Mouse (Mus musculus): ENCODE measurements around the gene Adamts9. TPM values are rescaled to one million over a fixed set of nuclear protein-coding genes. Genes with fewer than 3 reads are reported as not detected.

The Adamts9 gene
- total and polyA plus RNA-seq, 3 experiments, result 0.27 TPM; not detected in 2

GRCm38 (mm10) chr6:92779935-92780205 is 163.4 kb downstream of the Adamts9 start:
- Histone ChIP-seq H3K4me1 (ENCODE audit: insufficient read depth, low read depth, low read length) (no peaks in the 10 kb centered on the region), H3K4me3 (ENCODE audit: low read depth, low read length) (no peak overlapping the region), H3K27me3 (ENCODE audit: insufficient read depth, low read length) (no peaks in the 10 kb centered on the region), H3K9me3 (replicated peaks) (peaks cover 26% of the 10 kb centered on the region), H3K36me3 (replicated peaks) (no peaks in the 10 kb centered on the region)
- TF ChIP-seq GATA2 (IDR thresholded peaks at IDR 0.05; ENCODE audit: borderline replicate concordance, low read depth, low read length) (no peak), POLR2AphosphoS5 (IDR thresholded peaks at IDR 0.05; ENCODE audit: insufficient replicate concordance, low read depth, low read length) (no peak), CTCF (IDR thresholded peaks at IDR 0.05; ENCODE audit: low read depth, low read length) (no peak), GATA1 (IDR thresholded peaks at IDR 0.05; ENCODE audit: borderline replicate concordance, low read length) (no peak)
- no peak for DNase-seq (ENCODE audit: low spot score)
- no peak for ATAC-seq (ENCODE audit: extremely low read depth, insufficient number of reproducible peaks, low FRiP score, poor library complexity, severe bottlenecking)

GRCm38 (mm10) chr6:92779140-92779934 is 164.0 kb downstream of the Adamts9 start:
- Histone ChIP-seq H3K4me3 (ENCODE audit: low read depth, low read length) (no peak overlapping the region), H3K9me3 (replicated peaks) (peaks cover 22% of the 10 kb centered on the region), H3K27me3 (ENCODE audit: insufficient read depth, low read length) (no peaks in the 10 kb centered on the region), H3K36me3 (replicated peaks) (no peaks in the 10 kb centered on the region), H3K4me1 (ENCODE audit: insufficient read depth, low read depth, low read length) (no peaks in the 10 kb centered on the region)
- DNase-seq (ENCODE audit: low spot score) (no peak), ATAC-seq (ENCODE audit: extremely low read depth, insufficient number of reproducible peaks, low FRiP score, poor library complexity, severe bottlenecking) (no peak)
- no peak for TF ChIP-seq GATA1 (IDR thresholded peaks at IDR 0.05; ENCODE audit: borderline replicate concordance, low read length)
- no peak for TF ChIP-seq TAL1 (conservative IDR thresholded peaks at IDR 0.05; ENCODE audit: low read depth, low read length)
- TF ChIP-seq CTCF (IDR thresholded peaks at IDR 0.05; ENCODE audit: low read depth, low read length), result no peak
- TF ChIP-seq POLR2AphosphoS5 (IDR thresholded peaks at IDR 0.05; ENCODE audit: insufficient replicate concordance, low read depth, low read length), result no peak
- TF ChIP-seq GATA2 (IDR thresholded peaks at IDR 0.05; ENCODE audit: borderline replicate concordance, low read depth, low read length), result no peak

- Histone ChIP-seq H3K9me3 (replicated peaks) (peaks cover 17% of the 10 kb centered on the region), H3K36me3 (replicated peaks) (no peaks in the 10 kb centered on the region), H3K4me1 (ENCODE audit: insufficient read depth, low read depth, low read length) (no peaks in the 10 kb centered on the region), H3K4me3 (ENCODE audit: low read depth, low read length) (no peak overlapping the region), H3K27me3 (ENCODE audit: insufficient read depth, low read length) (no peaks in the 10 kb centered on the region)
- no peak for ATAC-seq (ENCODE audit: extremely low read depth, insufficient number of reproducible peaks, low FRiP score, poor library complexity, severe bottlenecking)
- TF ChIP-seq GATA2 (IDR thresholded peaks at IDR 0.05; ENCODE audit: borderline replicate concordance, low read depth, low read length) (no peak), CTCF (IDR thresholded peaks at IDR 0.05; ENCODE audit: low read depth, low read length) (0 out of 2 replicates have a peak, but pooled peaks have one; percentile 15)
- DNase-seq (ENCODE audit: low spot score), result no peak
Measured at GRCm38 (mm10) chr6:92776356-92776755, 166.9 kb downstream of the Adamts9 start.

GRCm38 (mm10) chr6:92762372-92762771 is 180.9 kb downstream of the Adamts9 start:
- TF ChIP-seq POLR2AphosphoS5 (IDR thresholded peaks at IDR 0.05; ENCODE audit: insufficient replicate concordance, low read depth, low read length), result no peak
- TF ChIP-seq GATA1 (IDR thresholded peaks at IDR 0.05; ENCODE audit: borderline replicate concordance, low read length), result no peak
- TF ChIP-seq TAL1 (conservative IDR thresholded peaks at IDR 0.05; ENCODE audit: low read depth, low read length), result no peak
- no peak for TF ChIP-seq CTCF (IDR thresholded peaks at IDR 0.05; ENCODE audit: low read depth, low read length)
- TF ChIP-seq GATA2 (IDR thresholded peaks at IDR 0.05; ENCODE audit: borderline replicate concordance, low read depth, low read length), result no peak
- H3K9me3 ChIP-seq (replicated peaks), result 0 out of 2 replicates have a peak, but pooled peaks cover 3% of the 10 kb centered on the region
- H3K36me3 ChIP-seq (replicated peaks), result no peaks in the 10 kb centered on the region
- H3K4me1 ChIP-seq (ENCODE audit: insufficient read depth, low read depth, low read length), result no peaks in the 10 kb centered on the region
- no peak overlapping the region for H3K4me3 ChIP-seq (ENCODE audit: low read depth, low read length)
- H3K27me3 ChIP-seq (ENCODE audit: insufficient read depth, low read length), result no peaks in the 10 kb centered on the region
- no peak for DNase-seq (ENCODE audit: low spot score)
- ATAC-seq (ENCODE audit: extremely low read depth, insufficient number of reproducible peaks, low FRiP score, poor library complexity, severe bottlenecking), result no peak

GRCm38 (mm10) chr6:92759616-92760015 is 183.7 kb downstream of the Adamts9 start:
- 0 out of 2 replicates have a peak, but pooled peaks cover 3% of the 10 kb centered on the region for H3K9me3 ChIP-seq (replicated peaks)
- H3K4me1 ChIP-seq (ENCODE audit: insufficient read depth, low read depth, low read length), result no peaks in the 10 kb centered on the region
- TF ChIP-seq TAL1 (conservative IDR thresholded peaks at IDR 0.05; ENCODE audit: low read depth, low read length), result no peak
- no peak for TF ChIP-seq GATA2 (IDR thresholded peaks at IDR 0.05; ENCODE audit: borderline replicate concordance, low read depth, low read length)
- TF ChIP-seq GATA1 (IDR thresholded peaks at IDR 0.05; ENCODE audit: borderline replicate concordance, low read length), result no peak
- no peak for TF ChIP-seq POLR2AphosphoS5 (IDR thresholded peaks at IDR 0.05; ENCODE audit: insufficient replicate concordance, low read depth, low read length)
- TF ChIP-seq CTCF (IDR thresholded peaks at IDR 0.05; ENCODE audit: low read depth, low read length), result no peak
- H3K27me3 ChIP-seq (ENCODE audit: insufficient read depth, low read length), result no peaks in the 10 kb centered on the region
- H3K36me3 ChIP-seq (replicated peaks), result no peaks in the 10 kb centered on the region
- ATAC-seq (ENCODE audit: extremely low read depth, insufficient number of reproducible peaks, low FRiP score, poor library complexity, severe bottlenecking) (no peak), DNase-seq (ENCODE audit: low spot score) (no peak)
- no peak overlapping the region for H3K4me3 ChIP-seq (ENCODE audit: low read depth, low read length)

- DNase-seq (ENCODE audit: low spot score) (no peak), ATAC-seq (ENCODE audit: extremely low read depth, insufficient number of reproducible peaks, low FRiP score, poor library complexity, severe bottlenecking) (no peak)
- Histone ChIP-seq H3K36me3 (replicated peaks) (no peaks in the 10 kb centered on the region), H3K4me1 (ENCODE audit: insufficient read depth, low read depth, low read length) (no peaks in the 10 kb centered on the region), H3K4me3 (ENCODE audit: low read depth, low read length) (no peak overlapping the region), H3K9me3 (replicated peaks) (0 out of 2 replicates have a peak, but pooled peaks cover 2% of the 10 kb centered on the region), H3K27me3 (ENCODE audit: insufficient read depth, low read length) (no peaks in the 10 kb centered on the region)
- TF ChIP-seq POLR2AphosphoS5 (IDR thresholded peaks at IDR 0.05; ENCODE audit: insufficient replicate concordance, low read depth, low read length) (no peak), GATA2 (IDR thresholded peaks at IDR 0.05; ENCODE audit: borderline replicate concordance, low read depth, low read length) (no peak), GATA1 (IDR thresholded peaks at IDR 0.05; ENCODE audit: borderline replicate concordance, low read length) (no peak), TAL1 (conservative IDR thresholded peaks at IDR 0.05; ENCODE audit: low read depth, low read length) (no peak), CTCF (IDR thresholded peaks at IDR 0.05; ENCODE audit: low read depth, low read length) (no peak)
Measured at GRCm38 (mm10) chr6:92755826-92756225, 187.5 kb downstream of the Adamts9 start.
